Comparison of ENCODE assay signal across 8 mouse cellular contexts in genomic region chr3:108536517-108537260, GRCm38 (mm10). TPM values are rescaled to one million over a fixed set of nuclear protein-coding genes. Genes with fewer than 3 reads are reported as not detected.
DNase-seq lines count a peak whose midpoint lies in the region; ATAC-seq and TF ChIP-seq lines count a peak whose summit lies in the region.

TSS of gene 5330417C22Rik (minus strand) at chr3:108536536.

- H3K4me1 ChIP-seq in E14TG2a.4 (replicated peaks; ENCODE audit: low read depth, low read length), result peaks cover 11% of the 10 kb centered on the region
- peaks cover 1% of the 10 kb centered on the region for H3K4me1 ChIP-seq in bone marrow, adult 2 months (ENCODE audit: control insufficient read depth, insufficient read depth, low read length)
- peaks cover 18% of the 10 kb centered on the region for H3K4me1 ChIP-seq in forebrain, embryonic 10.5 days
- H3K4me1 ChIP-seq in hindbrain, embryonic 12.5 days, result peaks cover 8% of the 10 kb centered on the region
- no peaks in the 10 kb centered on the region for H3K4me1 ChIP-seq in lung, postnatal 0 days (ENCODE audit: insufficient read depth, low read depth, low read length)

- peaks cover 31% of the 10 kb centered on the region for H3K27me3 ChIP-seq in E14TG2a.4 (ENCODE audit: insufficient read depth, low read length)
- H3K27me3 ChIP-seq in forebrain, embryonic 10.5 days (ENCODE audit: poor library complexity, severe bottlenecking), result peaks cover 34% of the 10 kb centered on the region
- H3K27me3 ChIP-seq in hindbrain, embryonic 12.5 days, result peaks cover 18% of the 10 kb centered on the region
- H3K27me3 ChIP-seq in lung, postnatal 0 days (replicated peaks; ENCODE audit: insufficient read depth, low read length), result 0 out of 2 replicates have a peak, but pooled peaks cover 3% of the 10 kb centered on the region

- H3K9me3 ChIP-seq in E14TG2a.4 (ENCODE audit: low read length), result no peaks in the 10 kb centered on the region
- no peaks in the 10 kb centered on the region for H3K9me3 ChIP-seq in forebrain, embryonic 10.5 days
- no peaks in the 10 kb centered on the region for H3K9me3 ChIP-seq in hindbrain, embryonic 12.5 days (replicated peaks)
- H3K9me3 ChIP-seq in lung, postnatal 0 days (ENCODE audit: low read length), result no peaks in the 10 kb centered on the region

- no peak for TF ChIP-seq CTCF in E14TG2a.4 (conservative IDR thresholded peaks at IDR 0.05; ENCODE audit: low read length)
- TF ChIP-seq CTCF in bone marrow, adult 2 months (IDR thresholded peaks at IDR 0.05; ENCODE audit: control insufficient read depth, insufficient read depth, low read length), result no peak
- no peak for TF ChIP-seq CTCF in lung, postnatal 0 days (IDR thresholded peaks at IDR 0.05)

- H3K36me3 ChIP-seq in E14TG2a.4 (ENCODE audit: insufficient read depth, low read length), result no peaks in the 10 kb centered on the region
- no peaks in the 10 kb centered on the region for H3K36me3 ChIP-seq in forebrain, embryonic 10.5 days (replicated peaks)
- no peaks in the 10 kb centered on the region for H3K36me3 ChIP-seq in hindbrain, embryonic 12.5 days
- no peaks in the 10 kb centered on the region for H3K36me3 ChIP-seq in lung, postnatal 0 days (ENCODE audit: insufficient read depth, low read length)

- H3K4me2 ChIP-seq in hindbrain, embryonic 12.5 days (replicated peaks), result peak within 1 kb of the TSS; percentile 97
- peak within 1 kb of the TSS; percentile 51 for H3K4me2 ChIP-seq in lung, postnatal 0 days (replicated peaks; ENCODE audit: low read depth, low read length)

- 0 out of 2 replicates have a peak, but pooled peaks have one; percentile 23 for TF ChIP-seq POLR2A in bone marrow, adult 2 months (IDR thresholded peaks at IDR 0.05; ENCODE audit: borderline replicate concordance, control insufficient read depth, low read depth, low read length)

- no peak within 1 kb of the TSS for H3K27ac ChIP-seq in bone marrow, adult 2 months (ENCODE audit: control insufficient read depth, insufficient read depth, low read depth, low read length, poor library complexity)
- H3K27ac ChIP-seq in forebrain, embryonic 10.5 days, result peak within 1 kb of the TSS; percentile 60; the same call in 1 of the 2 replicates
- H3K27ac ChIP-seq in hindbrain, embryonic 12.5 days, result peak within 1 kb of the TSS; percentile 44
- H3K27ac ChIP-seq in lung, postnatal 0 days (ENCODE audit: low read length), result no peak within 1 kb of the TSS

- peak within 1 kb of the TSS; percentile 76 for H3K4me3 ChIP-seq in E14TG2a.4 (replicated peaks; ENCODE audit: low read length)
- no peak within 1 kb of the TSS for H3K4me3 ChIP-seq in bone marrow, adult 2 months (replicated peaks; ENCODE audit: control insufficient read depth, low read depth, low read length)
- peak within 1 kb of the TSS; percentile 65 for H3K4me3 ChIP-seq in forebrain, embryonic 10.5 days
- peak within 1 kb of the TSS; percentile 48 for H3K4me3 ChIP-seq in hindbrain, embryonic 12.5 days
- H3K4me3 ChIP-seq in lung, postnatal 0 days (ENCODE audit: low read depth, low read length), result peak within 1 kb of the TSS; percentile 20

- peak within 1 kb of the TSS; percentile 56 for H3K9ac ChIP-seq in hindbrain, embryonic 12.5 days
- H3K9ac ChIP-seq in lung, postnatal 0 days (replicated peaks; ENCODE audit: low read depth), result no peak within 1 kb of the TSS

- peak; percentile 43 for DNase-seq in forebrain, embryonic 10.5 days (ENCODE audit: extremely low spot score, low spot score)
- DNase-seq in layer of hippocampus, postnatal 25 days (ENCODE audit: extremely low spot score in 1 of 2, low spot score in 1 of 2), result peak; percentile 61 to 70
- DNase-seq in lung, postnatal 0 days (ENCODE audit: low spot score), result peak; percentile 76
- peak; percentile 60 for DNase-seq in retina, embryonic 14.5 days (ENCODE audit: low spot score)
- DNase-seq in urinary bladder, postnatal 25 days (ENCODE audit: low spot score), result peak; percentile 15

- no peak for TF ChIP-seq EP300 in lung, postnatal 0 days (IDR thresholded peaks at IDR 0.05)

- WGBS in bone marrow, adult 2 months, result under 1% methylated on average over 35 of the region's 35 CpGs
- WGBS in forebrain, embryonic 10.5 days, result 1% methylated on average over 34 of the region's 35 CpGs
- 2% methylated on average over 31 of the region's 35 CpGs for whole genome bisulfite sequencing in hindbrain, embryonic 12.5 days
- WGBS in lung, postnatal 0 days, result under 1% methylated on average over 28 of the region's 35 CpGs

- ATAC-seq in hindbrain, embryonic 12.5 days (ENCODE audit: low FRiP score), result peak; percentile 93
- peak; percentile 70 for ATAC-seq in lung, postnatal 0 days

RNA-seq across cellular contexts. Expression of gene 5330417C22Rik, which starts in this region (rescaled TPM):
- polyA plus RNA-seq in bone marrow, adult 2 months (2011; ENCODE audit: insufficient read depth, insufficient read length, low replicate concordance, missing spikeins), result not detected in 2 replicates
- 1.1 and 1.2 TPM in 2 replicates for polyA plus RNA-seq in forebrain, embryonic 10.5 days (2016; fragmentation: Nextera tagmentation; extraction: Ambion mirVana)
- polyA plus RNA-seq in hindbrain, embryonic 12.5 days (2016; fragmentation: Nextera tagmentation; extraction: Ambion mirVana), result 3.1 and 5.9 TPM in 2 replicates
- total RNA-seq in layer of hippocampus, postnatal 25 days (2021), result 10 to 100 TPM; 24.2 to 27.8 TPM
- 32.4 and 45.7 TPM in 2 replicates for polyA plus RNA-seq in lung, postnatal 0 days (2015; fragmentation: Nextera tagmentation; extraction: Ambion mirVana)

Comparison
In these comparisons a context has a peak if more than half of its experiments do, and no peak if none do; other contexts are left out.
1. H3K27ac ChIP-seq: peak in forebrain, embryonic 10.5 days (single experiment) and hindbrain, embryonic 12.5 days (single experiment); none in bone marrow, adult 2 months (single experiment) and lung, postnatal 0 days (single experiment).
2. DNase-seq: peak in every context shown above with its lines; median percentile 76 in lung, postnatal 0 days; 66 in layer of hippocampus, postnatal 25 days; 60 in retina, embryonic 14.5 days; 43 in forebrain, embryonic 10.5 days; 15 in urinary bladder, postnatal 25 days.